Mouse (Mus musculus): ENCODE data around the gene Trim13. TPM values are rescaled to one million over a fixed set of nuclear protein-coding genes. Genes with fewer than 3 reads are reported as not detected.
"Not testable (repeated sequence)": the region's sequence is repeated elsewhere in the genome, so short reads cannot be mapped to it uniquely, and the experiment has no call there.

The Trim13 gene
- polyA plus RNA-seq, 1 experiment from 2014 or later: 22.7 TPM

DNA sequence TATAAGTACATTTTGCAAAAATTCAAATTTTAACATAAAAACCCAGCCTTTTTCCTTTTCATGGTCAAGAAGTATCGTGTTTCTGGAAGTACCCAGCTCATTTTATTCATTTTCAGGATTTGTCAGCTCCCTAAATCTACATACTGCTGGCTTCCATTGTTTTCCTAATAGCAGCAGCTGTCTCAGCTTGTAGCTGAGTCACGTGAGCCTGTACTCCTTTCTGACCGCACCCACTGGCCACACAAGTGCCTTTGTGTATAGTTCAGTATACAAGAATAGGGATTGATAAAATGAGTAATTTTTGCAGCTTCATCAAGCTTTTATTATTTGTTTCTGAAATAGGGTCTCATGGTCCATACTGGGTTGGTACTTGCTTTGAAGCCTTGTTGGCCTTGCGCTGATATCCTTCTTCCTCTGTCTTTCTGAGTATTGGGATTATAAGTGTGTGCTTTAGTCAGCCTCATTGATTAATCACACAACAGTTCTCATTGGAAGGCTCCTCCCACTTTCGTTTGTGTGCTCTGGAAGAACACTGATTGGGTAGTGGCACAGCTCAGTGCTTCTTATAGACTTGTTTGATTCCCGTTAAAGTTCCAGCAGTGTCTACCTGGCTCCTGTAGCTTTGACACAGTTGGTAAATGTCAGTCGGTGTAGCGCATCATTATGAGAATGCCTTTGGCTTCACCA, 5.2 kb downstream of the Trim13 start:
- peaks cover 9% of the 10 kb centered on the region; the same call in 1 of the 2 replicates for H3K36me3 ChIP-seq (ENCODE audit: control insufficient read depth, insufficient read depth, low read length)
- no peak overlapping the region for H3K4me2 ChIP-seq (replicated peaks; ENCODE audit: low read depth, low read length)
- ATAC-seq (ENCODE audit: insufficient number of reproducible peaks, insufficient read depth, low FRiP score, low read depth): no peak
- no peak overlapping the region; the same call in 1 of the 2 replicates for H3K27ac ChIP-seq (ENCODE audit: low read length)
- no peaks in the 10 kb centered on the region for H3K9me3 ChIP-seq (ENCODE audit: control insufficient read depth, low read depth, low read length)
- H3K27me3 ChIP-seq (ENCODE audit: control insufficient read depth, insufficient read depth, low read length): no peaks in the 10 kb centered on the region
- no peak overlapping the region for H3K9ac ChIP-seq (replicated peaks; ENCODE audit: low read depth, low read length)
- H3K4me3 ChIP-seq (ENCODE audit: low read depth, low read length): no peak overlapping the region
- peaks cover 18% of the 10 kb centered on the region for H3K4me1 ChIP-seq (ENCODE audit: control insufficient read depth, insufficient read depth, low read length)
- WGBS: 74% methylated on average over 8 of the region's 8 CpGs

- ATAC-seq (ENCODE audit: insufficient number of reproducible peaks, insufficient read depth, low FRiP score, low read depth): no peak
- 85% methylated on average over 3 of the region's 3 CpGs for WGBS
These were observed 6.0 kb downstream of the Trim13 start for GRCm38 (mm10) chr14:61604081-61604480.

DNA sequence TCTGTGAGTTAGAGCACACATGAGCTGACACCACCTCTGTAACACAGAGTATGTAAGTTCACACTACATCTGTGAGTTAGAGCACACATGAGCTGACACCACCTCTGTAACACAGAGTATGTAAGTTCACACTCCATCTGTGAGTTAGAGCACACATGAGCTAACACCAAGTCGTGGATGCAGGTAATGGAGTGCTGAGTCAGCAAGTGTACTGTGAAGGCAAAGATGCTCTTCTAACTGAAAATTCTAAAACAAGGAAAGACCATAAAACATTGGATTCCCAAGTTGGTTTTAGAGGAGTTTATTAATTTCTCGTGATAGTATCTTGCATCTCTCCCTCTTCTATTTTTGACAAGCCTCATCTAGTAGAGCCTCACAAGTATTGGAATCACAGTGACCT, 8.0 kb downstream of the Trim13 start:
- H3K36me3 ChIP-seq (ENCODE audit: control insufficient read depth, insufficient read depth, low read length); H3K27me3 ChIP-seq (ENCODE audit: control insufficient read depth, insufficient read depth, low read length); H3K4me1 ChIP-seq (ENCODE audit: control insufficient read depth, insufficient read depth, low read length); H3K4me3 ChIP-seq (ENCODE audit: low read depth, low read length); H3K4me2 ChIP-seq (replicated peaks; ENCODE audit: low read depth, low read length); H3K9me3 ChIP-seq (ENCODE audit: control insufficient read depth, low read depth, low read length); ATAC-seq (ENCODE audit: insufficient number of reproducible peaks, insufficient read depth, low FRiP score, low read depth); H3K27ac ChIP-seq (ENCODE audit: low read length); H3K9ac ChIP-seq (replicated peaks; ENCODE audit: low read depth, low read length): not testable (repeated sequence)
- WGBS: 86% methylated on average over 2 of the region's 2 CpGs

More at GRCm38 (mm10) chr14:61604081-61604480, 6.0 kb downstream of the Trim13 start:
- Histone ChIP-seq H3K4me3 (ENCODE audit: low read depth, low read length) (no peak overlapping the region), H3K4me2 (replicated peaks; ENCODE audit: low read depth, low read length) (no peak overlapping the region), H3K36me3 (ENCODE audit: control insufficient read depth, insufficient read depth, low read length) (peaks cover 9% of the 10 kb centered on the region; the same call in 1 of the 2 replicates), H3K4me1 (ENCODE audit: control insufficient read depth, insufficient read depth, low read length) (peaks cover 18% of the 10 kb centered on the region), H3K9me3 (ENCODE audit: control insufficient read depth, low read depth, low read length) (no peaks in the 10 kb centered on the region), H3K27me3 (ENCODE audit: control insufficient read depth, insufficient read depth, low read length) (no peaks in the 10 kb centered on the region), H3K9ac (replicated peaks; ENCODE audit: low read depth, low read length) (no peak overlapping the region), H3K27ac (ENCODE audit: low read length) (no peak overlapping the region)

GRCm38 (mm10) chr14:61607157-61607556, 9.1 kb downstream of the Trim13 start, which contains the start of gene Kcnrg:
Gene Kcnrg, plus strand, starts transcription at chr14:61607457.
- H3K36me3 ChIP-seq (ENCODE audit: control insufficient read depth, insufficient read depth, low read length): peaks cover 9% of the 10 kb centered on the region; the same call in 1 of the 2 replicates
- H3K4me1 ChIP-seq (ENCODE audit: control insufficient read depth, insufficient read depth, low read length): 0 out of 2 replicates have a peak, but pooled peaks cover 3% of the 10 kb centered on the region
- no peak within 1 kb of the TSS for H3K4me3 ChIP-seq (ENCODE audit: low read depth, low read length)
- no peaks in the 10 kb centered on the region for H3K27me3 ChIP-seq (ENCODE audit: control insufficient read depth, insufficient read depth, low read length)
- H3K27ac ChIP-seq (ENCODE audit: low read length): no peak within 1 kb of the TSS
- no peak for ATAC-seq (ENCODE audit: insufficient number of reproducible peaks, insufficient read depth, low FRiP score, low read depth)
- no peaks in the 10 kb centered on the region for H3K9me3 ChIP-seq (ENCODE audit: control insufficient read depth, low read depth, low read length)
- H3K9ac ChIP-seq (replicated peaks; ENCODE audit: low read depth, low read length): no peak within 1 kb of the TSS
- H3K4me2 ChIP-seq (replicated peaks; ENCODE audit: low read depth, low read length): no peak within 1 kb of the TSS
- 83% methylated on average over 3 of the region's 3 CpGs for WGBS

GRCm38 (mm10) chr14:61611766-61612165, 13.7 kb downstream of the Trim13 start:
- 93% methylated on average over 5 of the region's 5 CpGs for WGBS
- Histone ChIP-seq H3K4me3 (ENCODE audit: low read depth, low read length) (no peak overlapping the region), H3K9me3 (ENCODE audit: control insufficient read depth, low read depth, low read length) (no peaks in the 10 kb centered on the region), H3K9ac (replicated peaks; ENCODE audit: low read depth, low read length) (no peak overlapping the region), H3K36me3 (ENCODE audit: control insufficient read depth, insufficient read depth, low read length) (peaks cover under 1% of the 10 kb centered on the region; the same call in 1 of the 2 replicates), H3K27me3 (ENCODE audit: control insufficient read depth, insufficient read depth, low read length) (no peaks in the 10 kb centered on the region), H3K4me1 (ENCODE audit: control insufficient read depth, insufficient read depth, low read length) (no peaks in the 10 kb centered on the region), H3K27ac (ENCODE audit: low read length) (no peak overlapping the region), H3K4me2 (replicated peaks; ENCODE audit: low read depth, low read length) (no peak overlapping the region)
- ATAC-seq (ENCODE audit: insufficient number of reproducible peaks, insufficient read depth, low FRiP score, low read depth): no peak

GRCm38 (mm10) chr14:61613319-61613718, 15.3 kb downstream of the Trim13 start:
- Histone ChIP-seq H3K9ac (replicated peaks; ENCODE audit: low read depth, low read length) (no peak overlapping the region), H3K27ac (ENCODE audit: low read length) (no peak overlapping the region), H3K4me3 (ENCODE audit: low read depth, low read length) (no peak overlapping the region), H3K4me2 (replicated peaks; ENCODE audit: low read depth, low read length) (no peak overlapping the region), H3K27me3 (ENCODE audit: control insufficient read depth, insufficient read depth, low read length) (no peaks in the 10 kb centered on the region), H3K4me1 (ENCODE audit: control insufficient read depth, insufficient read depth, low read length) (no peaks in the 10 kb centered on the region), H3K36me3 (ENCODE audit: control insufficient read depth, insufficient read depth, low read length) (no peaks in the 10 kb centered on the region), H3K9me3 (ENCODE audit: control insufficient read depth, low read depth, low read length) (no peaks in the 10 kb centered on the region)
- WGBS: 81% methylated on average over 2 of the region's 2 CpGs
- no peak for ATAC-seq (ENCODE audit: insufficient number of reproducible peaks, insufficient read depth, low FRiP score, low read depth)

GRCm38 (mm10) chr14:61620371-61620770, 22.3 kb downstream of the Trim13 start:
- Histone ChIP-seq H3K4me1 (ENCODE audit: control insufficient read depth, insufficient read depth, low read length) (no peaks in the 10 kb centered on the region), H3K27ac (ENCODE audit: low read length) (no peak overlapping the region), H3K4me2 (replicated peaks; ENCODE audit: low read depth, low read length) (no peak overlapping the region), H3K9me3 (ENCODE audit: control insufficient read depth, low read depth, low read length) (no peaks in the 10 kb centered on the region), H3K36me3 (ENCODE audit: control insufficient read depth, insufficient read depth, low read length) (peaks cover 3% of the 10 kb centered on the region; the same call in 1 of the 2 replicates), H3K27me3 (ENCODE audit: control insufficient read depth, insufficient read depth, low read length) (no peaks in the 10 kb centered on the region), H3K9ac (replicated peaks; ENCODE audit: low read depth, low read length) (no peak overlapping the region), H3K4me3 (ENCODE audit: low read depth, low read length) (no peak overlapping the region)
- 85% methylated on average over 2 of the region's 2 CpGs for WGBS
- ATAC-seq (ENCODE audit: insufficient number of reproducible peaks, insufficient read depth, low FRiP score, low read depth): no peak

GRCm38 (mm10) chr14:61635969-61636368, 37.9 kb downstream of the Trim13 start:
- peaks cover 16% of the 10 kb centered on the region for H3K36me3 ChIP-seq (ENCODE audit: control insufficient read depth, insufficient read depth, low read length)
- H3K27ac ChIP-seq (ENCODE audit: low read length): no peak overlapping the region
- H3K27me3 ChIP-seq (ENCODE audit: control insufficient read depth, insufficient read depth, low read length): no peaks in the 10 kb centered on the region
- no peak overlapping the region for H3K4me3 ChIP-seq (ENCODE audit: low read depth, low read length)
- H3K4me1 ChIP-seq (ENCODE audit: control insufficient read depth, insufficient read depth, low read length): no peaks in the 10 kb centered on the region
- ATAC-seq (ENCODE audit: insufficient number of reproducible peaks, insufficient read depth, low FRiP score, low read depth): no peak
- no peak overlapping the region for H3K4me2 ChIP-seq (replicated peaks; ENCODE audit: low read depth, low read length)
- no peak overlapping the region for H3K9ac ChIP-seq (replicated peaks; ENCODE audit: low read depth, low read length)
- H3K9me3 ChIP-seq (ENCODE audit: control insufficient read depth, low read depth, low read length): no peaks in the 10 kb centered on the region

DNA sequence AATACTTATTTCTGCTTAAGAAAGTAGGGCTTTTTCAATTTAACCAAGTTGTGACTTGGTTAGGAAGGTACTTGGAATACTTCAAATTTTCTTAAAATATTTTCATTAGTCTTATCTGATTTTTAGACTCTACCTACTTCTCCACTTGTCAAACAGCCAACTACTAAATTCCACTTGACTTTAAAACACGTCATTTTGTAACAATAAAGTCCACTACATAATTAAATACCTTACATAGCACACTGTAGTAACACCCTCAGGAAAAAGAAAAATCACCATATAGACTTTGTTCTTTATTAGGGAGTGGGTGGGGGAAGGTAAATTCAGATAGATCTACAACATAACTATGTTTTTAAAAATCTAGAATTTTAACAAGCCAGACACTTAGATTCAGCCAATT, 44.6 kb downstream of the Trim13 start:
- ATAC-seq (ENCODE audit: insufficient number of reproducible peaks, insufficient read depth, low FRiP score, low read depth): no peak

More for the DNA sequence above, 44.6 kb downstream of the Trim13 start:
- Histone ChIP-seq H3K4me1 (ENCODE audit: control insufficient read depth, insufficient read depth, low read length) (no peaks in the 10 kb centered on the region), H3K36me3 (ENCODE audit: control insufficient read depth, insufficient read depth, low read length) (peaks cover 3% of the 10 kb centered on the region; the same call in 1 of the 2 replicates), H3K9me3 (ENCODE audit: control insufficient read depth, low read depth, low read length) (no peaks in the 10 kb centered on the region), H3K4me2 (replicated peaks; ENCODE audit: low read depth, low read length) (no peak overlapping the region), H3K27me3 (ENCODE audit: control insufficient read depth, insufficient read depth, low read length) (no peaks in the 10 kb centered on the region), H3K27ac (ENCODE audit: low read length) (no peak overlapping the region), H3K9ac (replicated peaks; ENCODE audit: low read depth, low read length) (no peak overlapping the region), H3K4me3 (ENCODE audit: low read depth, low read length) (no peak overlapping the region)
- WGBS: 35% methylated on average over 1 of the region's 1 CpGs
